Mouse (Mus musculus) left cerebral cortex, postnatal 25 days (tissue): ENCODE results near the gene Myo1d. TPM values are rescaled to one million over a fixed set of nuclear protein-coding genes. Genes with fewer than 3 reads are reported as not detected.
A peak's percentile ranks its signal among the peaks of the same experiment; 100 is the strongest.
"Not testable (repeated sequence)": the region's sequence is repeated elsewhere in the genome, so short reads cannot be mapped to it uniquely, and the experiment has no call there.

Source experiments
- DNase-seq, 2 experiments: peaks; one replicate each; pipeline ENCODE4 v3.0.0; 2022; ENCODE audit warnings: low spot score in 2 of 2, mixed read lengths in 1 of 2
- intact Hi-C: fragments of 180-260 bp; cut with DNase I; formaldehyde crosslinking; loops from one replicate; pipeline ENCODE4 v1.15.1; 2025
- total RNA-seq, 2 experiments: library from RNA; stranded (reverse); gene quantifications; 2 replicates each; pipeline ENCODE4 v1.2.3; 2021

Myo1d gene
- total RNA-seq, 2 experiments from 2014 or later, result 4.7 to 6.5 TPM

- intact Hi-C loops, result loop anchor here (5.0 kb wide), 1 partner anchor 73 kb away; no protein-coding TSS in a partner anchor
- peak; percentile 48 to 64 for DNase-seq
Observed at GRCm38 (mm10) chr11:80479425-80479824, 300.4 kb downstream of the Myo1d start.

- intact Hi-C loops, result loop anchor here (5.0 kb wide), 1 partner anchor 73 kb away; no protein-coding TSS in a partner anchor
Observed at GRCm38 (mm10) chr11:80478694-80479412, 301.0 kb downstream of the Myo1d start.

DNA sequence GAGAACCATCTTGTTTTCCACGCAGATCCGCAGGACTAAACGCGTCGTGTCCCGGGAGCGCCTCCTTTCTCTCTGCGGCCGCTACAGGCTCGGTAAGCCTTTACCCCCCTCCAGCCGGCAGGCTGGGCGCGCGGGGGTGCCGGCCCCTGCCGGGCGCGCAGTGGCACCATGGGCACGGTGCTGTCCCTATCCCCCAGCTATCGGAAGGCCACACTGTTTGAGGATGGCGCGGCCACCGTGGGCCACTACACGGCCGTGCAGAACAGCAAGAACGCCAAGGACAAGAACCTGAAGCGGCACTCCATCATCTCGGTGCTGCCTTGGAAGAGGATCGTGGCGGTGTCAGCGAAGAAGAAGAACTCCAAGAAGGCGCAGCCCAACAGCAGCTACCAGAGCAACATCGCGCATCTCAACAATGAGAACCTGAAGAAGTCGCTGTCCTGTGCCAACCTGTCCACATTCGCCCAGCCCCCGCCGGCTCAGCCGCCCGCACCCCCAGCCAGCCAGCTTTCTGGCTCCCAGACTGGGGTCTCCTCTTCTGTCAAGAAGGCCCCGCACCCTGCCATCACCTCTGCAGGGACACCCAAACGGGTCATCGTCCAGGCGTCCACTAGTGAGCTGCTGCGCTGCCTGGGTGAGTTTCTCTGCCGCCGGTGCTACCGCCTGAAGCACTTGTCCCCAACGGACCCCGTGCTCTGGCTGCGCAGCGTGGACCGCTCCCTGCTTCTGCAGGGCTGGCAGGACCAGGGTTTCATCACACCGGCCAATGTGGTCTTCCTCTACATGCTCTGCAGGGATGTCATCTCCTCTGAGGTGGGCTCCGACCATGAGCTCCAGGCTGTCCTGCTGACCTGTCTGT lies 302.3 kb downstream of the Myo1d start:
- intact Hi-C loops, result loop anchor here (2.0 to 5.0 kb wide), 2 partner anchors 75 to 193 kb away; no protein-coding TSS in a partner anchor

More at GRCm38 (mm10) chr11:80478694-80479412, 301.0 kb downstream of the Myo1d start:
- peak in 1 of 2 experiments; percentile 18 for DNase-seq

GRCm38 (mm10) chr11:80476222-80477189 lies 303.3 kb downstream of the Myo1d start, which contains the start of gene Cdk5r1:
Gene Cdk5r1 (plus strand): TSS chr11:80477023.
- intact Hi-C loops, result loop anchor here (2.0 to 5.0 kb wide), 2 partner anchors 76 to 194 kb away; no protein-coding TSS in a partner anchor
- DNase-seq, result peak; percentile 93

More for the DNA sequence above, 302.3 kb downstream of the Myo1d start:
- peak; percentile 49 to 56 for DNase-seq

DNA sequence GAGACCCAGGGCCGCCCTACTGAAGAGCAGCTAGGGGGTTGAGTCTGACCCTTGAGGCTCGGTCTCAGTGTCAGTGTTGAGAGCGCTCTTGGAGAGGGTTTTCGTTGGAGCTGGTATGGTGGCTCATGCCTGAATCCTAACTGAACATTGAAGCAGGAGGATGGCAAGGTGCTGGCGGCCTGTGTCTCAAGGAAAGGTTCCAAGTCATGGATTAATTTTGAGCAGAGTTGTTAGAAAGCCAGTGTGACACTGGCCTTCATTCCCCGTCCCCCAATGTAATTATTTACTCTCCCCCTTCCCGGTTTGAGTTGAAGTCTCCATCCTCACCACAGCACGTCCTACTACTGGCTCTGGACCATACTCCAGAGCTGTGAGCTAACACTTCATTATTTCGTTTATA lies 304.3 kb downstream of the Myo1d start:
- no peak for DNase-seq
- intact Hi-C loops, result loop anchor here (5.0 kb wide), 1 partner anchor 77 kb away; no protein-coding TSS in a partner anchor

DNA sequence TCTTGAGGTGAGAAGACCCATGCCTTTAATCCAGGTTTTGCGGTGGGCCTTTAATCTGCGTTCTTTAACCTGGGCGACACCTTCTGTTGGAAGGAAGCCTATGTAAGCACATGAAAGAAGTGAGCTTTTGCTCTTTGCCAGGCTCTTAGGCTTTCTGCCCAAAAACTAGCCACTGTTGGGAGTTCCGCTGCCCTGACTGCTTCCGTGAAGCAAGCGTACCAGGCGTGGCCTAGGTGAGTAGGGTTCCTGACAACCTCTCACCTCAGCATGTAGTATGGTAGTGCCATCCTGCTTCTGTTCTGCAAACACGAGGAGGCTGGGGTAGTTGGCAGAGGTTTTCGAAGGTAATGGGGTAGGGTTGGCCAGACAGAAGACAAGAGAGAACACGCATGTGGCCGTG lies 305.0 kb downstream of the Myo1d start:
- intact Hi-C loops, result loop anchor here (5.0 kb wide), 1 partner anchor 77 kb away; no protein-coding TSS in a partner anchor
- no peak for DNase-seq

- intact Hi-C loops, result no loop called here
- peak; percentile 62 to 73 for DNase-seq
Observed at GRCm38 (mm10) chr11:80474175-80474691, 305.6 kb downstream of the Myo1d start.

DNA sequence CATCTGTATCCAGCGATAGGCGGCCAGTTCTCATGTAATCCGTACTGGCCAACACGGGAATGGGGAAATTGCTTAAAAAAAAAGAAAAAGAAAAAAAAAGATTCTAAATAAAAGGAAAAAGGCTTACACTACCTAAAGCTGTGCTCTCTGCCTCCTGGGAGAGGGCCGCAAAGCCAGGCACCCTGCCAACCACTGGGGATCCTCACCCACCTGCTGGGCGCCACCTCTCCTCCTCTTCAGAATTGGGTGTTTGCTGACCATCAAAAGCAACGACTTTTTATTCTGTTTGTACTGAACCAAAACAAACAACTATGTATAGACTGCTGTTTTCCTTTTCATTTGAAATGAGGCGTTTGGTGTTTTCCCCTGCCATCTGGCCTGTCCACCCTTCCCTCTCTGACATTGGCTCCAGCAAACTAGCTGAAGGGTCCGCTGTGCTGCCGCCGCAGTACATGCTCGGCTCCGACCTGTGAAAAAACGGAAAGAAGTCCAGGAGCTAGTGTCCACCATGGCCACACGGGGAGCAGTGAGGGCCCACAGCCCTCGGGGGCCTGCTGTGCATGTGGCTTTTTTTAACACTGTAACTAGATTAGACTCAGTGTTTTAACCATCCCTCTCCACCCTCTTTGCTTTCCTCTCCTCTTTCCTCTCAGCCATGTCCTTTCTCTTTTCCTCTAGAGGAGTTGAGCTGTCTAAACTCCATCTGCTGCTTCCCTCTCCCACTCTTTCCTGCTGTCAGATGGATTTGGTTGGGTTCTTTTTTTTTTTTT lies 307.8 kb downstream of the Myo1d start:
- intact Hi-C loops, result no loop called here
- peak; percentile 34 to 77 for DNase-seq

DNA sequence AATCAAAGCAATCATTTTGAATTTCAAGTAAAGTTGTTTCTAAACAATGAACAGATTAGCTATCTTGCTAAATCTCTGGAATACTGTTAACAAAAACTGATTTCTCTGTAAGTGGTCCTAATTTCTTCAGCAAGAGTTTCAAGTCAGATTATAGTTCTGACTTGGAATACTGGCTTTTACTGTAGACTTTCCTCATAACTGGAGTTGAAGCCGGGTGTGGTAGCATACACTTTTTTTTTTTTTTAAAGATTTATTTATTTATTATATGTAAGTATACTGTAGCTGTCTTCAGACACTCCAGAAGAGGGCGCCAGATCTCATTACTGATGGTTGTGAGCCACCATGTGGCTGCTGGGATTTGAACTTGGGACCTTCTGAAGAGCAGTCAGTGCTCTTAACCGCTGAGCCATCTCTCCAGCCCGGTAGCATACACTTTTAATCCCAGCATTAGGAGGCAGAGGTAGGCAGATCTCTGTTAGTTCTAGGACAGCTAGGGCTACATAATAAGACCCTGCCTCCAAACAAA lies 316.2 kb downstream of the Myo1d start:
- intact Hi-C loops, DNase-seq: not testable (repeated sequence)

- intact Hi-C loops, result no loop called here
- no peak for DNase-seq
Observed at GRCm38 (mm10) chr11:80453198-80453597, 326.6 kb downstream of the Myo1d start.

GRCm38 (mm10) chr11:80452242-80452641 lies 327.6 kb downstream of the Myo1d start:
- intact Hi-C loops, result no loop called here

GRCm38 (mm10) chr11:80449859-80450258 lies 330.0 kb downstream of the Myo1d start:
- intact Hi-C loops, result no loop called here
- DNase-seq, result no peak

More at GRCm38 (mm10) chr11:80452242-80452641, 327.6 kb downstream of the Myo1d start:
- no peak for DNase-seq

GRCm38 (mm10) chr11:80446916-80447315 lies 332.9 kb downstream of the Myo1d start:
- intact Hi-C loops, result no loop called here
- no peak for DNase-seq

Other genes starting within 250 kb of the Myo1d start
- gene Tmem98, start 30.1 kb upstream of the Myo1d start, total RNA-seq, result 1 to 10 TPM; 5.8 to 6.7 TPM
- gene Spaca3, start 78.3 kb upstream of the Myo1d start, total RNA-seq, result not detected